Mouse (Mus musculus) frontal cortex, adult 2 months (tissue): Measurements from ENCODE around the gene Gcc1. TPM values are rescaled to one million over a fixed set of nuclear protein-coding genes. Genes with fewer than 3 reads are reported as not detected.

ENCODE experiments used
- DNase-seq, 2 experiments: peaks; one replicate each; pipeline ENCODE4 v3.0.0; 2022; ENCODE audit warnings: low spot score in 1 of 2; ENCODE audit errors: extremely low spot score in 1 of 2
- polyA plus RNA-seq: library from polyadenylated mRNA; depleted of rRNA; stranded (reverse); fragments of >200 nt; gene quantifications from 2 replicates; pipeline ENCODE4 v1.2.3, GENCODE M21; 2012; rRNA removed

Gcc1 gene
- 9.0 and 9.4 TPM in 2 replicates for polyA plus RNA-seq

DNA sequence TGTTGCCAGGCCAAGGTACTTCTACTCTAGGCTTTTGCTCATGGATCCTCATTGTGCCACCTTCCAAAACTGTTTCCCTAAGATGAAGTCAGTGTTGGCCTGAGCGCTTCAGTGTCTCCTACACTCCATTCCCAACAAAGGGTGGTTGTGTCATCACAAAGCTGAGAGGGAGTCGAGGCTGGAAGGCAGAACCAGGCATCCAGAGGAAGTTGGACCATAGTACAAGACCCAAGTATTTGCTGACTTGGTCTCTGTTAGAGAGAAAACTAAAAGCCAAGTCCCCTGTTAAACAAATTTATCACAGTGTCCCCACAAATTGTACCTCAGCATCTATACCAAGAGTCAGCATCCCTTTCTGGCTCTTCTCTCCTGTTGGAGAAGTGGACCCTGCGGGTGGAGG is at the start of gene Gcc1:
Gene Gcc1, minus strand, starts transcription at position 101 of the 400 bp plus-strand sequence.
- DNase-seq = no peak

DNA sequence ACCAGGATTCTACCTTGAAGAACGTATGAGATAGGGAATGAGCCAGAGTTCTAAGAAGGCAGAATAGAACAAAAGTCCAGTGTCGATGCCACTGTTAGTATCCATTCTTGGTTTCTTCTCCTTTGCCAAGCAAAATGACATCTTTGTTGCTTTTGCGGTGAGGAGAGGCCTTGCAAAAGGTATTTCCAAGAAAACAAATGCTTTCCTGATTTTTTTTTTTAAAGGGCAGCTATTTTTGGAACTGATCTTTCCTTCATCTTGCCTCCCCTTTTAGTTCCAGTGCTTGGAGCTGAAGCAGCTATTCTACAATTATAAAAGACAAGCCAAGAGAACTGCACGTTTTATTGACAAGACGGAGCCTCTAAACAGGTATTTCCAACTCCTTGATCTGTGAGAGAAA is 46.6 kb upstream of the Gcc1 start, which contains the start of gene Snd1:
Gene Snd1, plus strand, starts transcription at position 301 of the 400 bp plus-strand sequence.
- DNase-seq = no peak

DNA sequence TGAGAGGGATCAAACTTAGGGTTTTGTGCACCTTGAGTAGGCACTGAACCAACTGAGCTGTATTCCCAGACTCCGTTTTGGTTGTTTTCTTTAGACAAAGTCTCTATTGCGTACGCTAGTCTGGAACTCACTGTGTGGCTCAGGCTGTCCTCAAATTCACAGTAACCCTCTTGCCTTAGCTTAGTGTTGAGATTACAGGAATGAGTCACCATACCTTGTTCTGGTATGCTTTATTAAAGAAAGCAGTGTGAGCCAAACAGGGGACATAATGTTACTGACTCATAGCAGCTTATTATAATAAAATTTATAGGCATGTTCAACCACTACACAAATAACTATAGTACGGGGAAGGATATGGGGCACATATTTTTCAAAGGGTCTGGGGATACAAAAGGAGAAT is 46.0 kb upstream of the Gcc1 start:
- DNase-seq = no peak

DNA sequence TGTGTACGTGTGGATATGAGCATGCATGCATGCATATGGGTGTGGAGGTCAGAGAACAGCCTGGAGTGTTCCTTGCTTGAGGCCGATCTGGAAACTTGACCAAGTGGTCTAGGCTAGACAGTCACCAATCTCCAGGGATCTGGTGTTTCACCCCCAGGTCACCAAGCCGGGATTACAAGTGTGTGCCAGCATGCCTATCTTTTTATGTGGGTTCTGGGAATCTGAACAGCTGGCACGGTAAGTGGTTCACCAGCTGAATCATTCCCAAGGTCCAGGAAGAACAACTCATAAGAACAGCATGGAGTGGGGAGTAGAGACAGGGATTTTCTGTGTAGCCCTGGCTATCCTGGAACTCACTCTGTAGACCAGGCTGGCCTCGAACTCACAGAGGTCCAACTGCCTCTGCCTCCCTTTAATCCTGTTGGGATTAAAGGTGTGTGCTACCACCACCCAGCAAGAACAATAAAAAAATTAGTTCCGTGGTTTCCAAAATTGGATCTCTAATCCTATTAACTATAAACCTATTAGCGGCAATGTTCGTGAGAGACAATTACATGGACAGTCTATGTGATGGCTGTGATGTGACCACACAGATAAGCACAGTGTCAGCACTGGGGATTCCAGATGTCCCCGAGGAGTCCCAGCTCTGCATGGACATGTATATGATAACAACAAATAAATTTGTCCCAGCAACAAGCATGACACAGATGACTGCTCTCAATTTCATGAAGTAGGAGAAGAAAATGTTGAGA is 43.3 kb upstream of the Gcc1 start:
- DNase-seq = no peak

DNA sequence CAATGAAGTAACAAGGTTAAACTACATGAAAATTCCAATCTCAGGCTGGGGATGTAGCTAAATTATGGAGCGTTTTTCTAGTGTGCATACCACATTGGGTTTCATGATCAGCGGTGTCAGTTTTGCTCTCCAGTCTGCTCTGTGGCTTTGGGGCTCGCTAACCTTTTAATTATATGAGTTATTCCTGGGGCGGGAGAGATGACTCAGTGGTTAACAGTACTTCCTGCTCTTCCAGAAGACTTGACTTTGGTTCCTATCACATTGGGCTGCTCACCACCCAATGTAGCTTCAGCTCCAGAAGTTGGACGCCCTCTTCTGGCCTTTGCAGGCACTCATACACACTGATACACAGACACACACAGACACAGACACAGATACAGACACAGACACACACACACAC is 42.4 kb upstream of the Gcc1 start:
- no peak for DNase-seq

DNA sequence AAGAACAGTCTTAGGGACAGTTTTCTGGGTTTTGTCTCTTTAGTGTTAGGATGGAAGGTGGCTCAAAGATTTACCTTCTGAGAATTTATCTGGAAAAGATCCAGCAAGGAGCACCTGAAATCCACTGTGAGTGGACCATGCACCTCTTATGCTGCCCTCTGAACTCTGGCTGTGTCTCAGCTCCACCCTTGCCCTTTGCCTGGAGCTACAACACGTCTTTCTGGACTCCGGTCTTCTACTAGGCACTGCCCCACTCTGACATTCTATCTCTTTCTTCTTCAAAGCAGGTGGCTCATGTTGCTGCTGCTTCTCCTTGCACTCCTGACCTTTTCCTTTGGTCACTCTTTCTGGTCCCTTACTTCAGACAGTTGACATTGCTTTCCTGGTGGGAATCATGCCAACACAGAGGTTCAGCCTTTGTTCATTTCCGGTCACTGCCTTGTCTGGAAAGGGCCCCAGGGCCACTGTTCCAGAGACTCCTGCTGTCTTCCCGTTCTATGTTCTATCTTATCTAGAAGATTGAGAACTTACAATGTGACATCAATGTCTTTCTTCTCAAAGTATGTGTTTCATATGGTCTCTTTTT is 41.9 kb upstream of the Gcc1 start:
- DNase-seq = no peak

DNA sequence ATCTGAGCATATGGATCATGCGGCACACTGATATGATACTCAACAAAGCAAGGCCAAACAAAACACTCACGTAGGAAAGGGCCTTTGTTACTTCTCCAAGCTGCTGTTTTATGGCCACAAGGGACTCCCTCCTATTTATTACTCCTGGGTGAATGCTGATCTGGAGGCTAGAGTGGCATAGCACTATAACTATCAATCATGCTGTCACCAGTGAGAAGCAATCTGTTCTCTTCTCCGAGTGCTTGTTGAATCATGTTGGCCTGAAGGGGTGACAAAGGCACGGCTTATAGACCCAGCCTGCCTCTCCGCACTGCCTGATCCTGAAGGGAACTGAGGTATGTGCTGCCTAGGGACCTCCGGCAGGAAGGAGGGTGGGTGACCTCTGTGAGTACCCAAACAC is 36.4 kb upstream of the Gcc1 start:
- no peak for DNase-seq

DNA sequence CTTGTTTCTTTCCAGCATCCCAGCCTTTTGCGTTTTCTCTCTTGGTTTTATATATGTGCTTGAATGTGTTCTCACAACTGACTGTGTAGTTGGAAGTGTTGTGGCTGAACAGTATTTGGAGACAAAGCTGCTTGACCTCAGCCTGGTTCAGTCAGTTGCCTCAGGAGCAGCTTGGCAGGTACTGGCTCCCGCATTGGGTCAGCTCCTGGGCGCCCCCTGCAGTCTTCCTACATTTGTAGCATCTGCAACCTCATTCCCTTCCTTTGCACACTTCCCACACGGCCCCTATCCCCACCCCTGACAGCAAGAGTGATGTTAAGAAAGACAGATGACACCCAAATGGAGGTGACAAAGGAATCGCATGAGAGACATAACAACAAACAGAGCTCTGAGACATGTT is 32.3 kb upstream of the Gcc1 start:
- peak in 1 of 2 experiments; percentile 77 for DNase-seq

DNA sequence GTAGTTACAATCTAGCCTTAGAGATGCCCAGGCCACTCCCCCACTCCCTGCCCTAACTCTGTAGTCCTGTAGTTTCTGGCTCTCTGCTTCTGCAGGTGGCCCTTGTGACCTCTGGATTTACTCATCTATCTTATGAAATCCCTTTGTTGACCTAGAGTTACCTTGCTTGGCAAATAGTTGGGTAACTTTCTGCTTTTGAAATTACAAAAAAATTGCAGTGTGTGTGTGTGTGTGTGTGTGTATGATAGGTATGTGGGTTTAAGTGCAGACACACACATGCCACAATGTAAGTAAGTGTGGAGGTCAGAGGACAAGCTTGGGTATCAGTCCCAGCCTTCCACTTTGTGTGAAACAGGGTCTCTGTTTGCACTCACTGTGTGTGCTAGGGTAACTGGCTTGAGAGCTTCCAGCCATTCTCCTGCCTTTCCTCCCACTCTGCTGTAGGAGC is 31.1 kb upstream of the Gcc1 start:
- DNase-seq = no peak

DNA sequence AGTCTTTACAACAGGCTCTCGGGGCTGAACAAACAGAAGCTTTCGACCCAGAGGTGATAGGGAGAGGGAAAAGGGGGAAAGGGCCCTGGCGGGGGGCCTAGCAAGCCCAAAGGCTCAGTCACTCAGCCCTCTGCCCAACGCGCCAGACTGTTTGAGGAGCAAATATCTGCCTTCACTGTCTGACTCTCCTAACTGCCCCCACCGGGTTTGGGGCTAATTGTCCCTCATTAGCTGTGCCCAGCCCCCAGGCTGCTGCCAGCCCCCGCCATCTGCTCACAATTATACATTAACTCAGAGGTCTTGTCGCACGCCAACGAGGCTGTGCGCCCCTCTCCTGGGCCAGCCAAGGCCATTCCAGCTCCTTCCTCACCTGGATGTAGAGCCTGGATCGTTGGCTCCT is 22.8 kb upstream of the Gcc1 start:
- DNase-seq = no peak

DNA sequence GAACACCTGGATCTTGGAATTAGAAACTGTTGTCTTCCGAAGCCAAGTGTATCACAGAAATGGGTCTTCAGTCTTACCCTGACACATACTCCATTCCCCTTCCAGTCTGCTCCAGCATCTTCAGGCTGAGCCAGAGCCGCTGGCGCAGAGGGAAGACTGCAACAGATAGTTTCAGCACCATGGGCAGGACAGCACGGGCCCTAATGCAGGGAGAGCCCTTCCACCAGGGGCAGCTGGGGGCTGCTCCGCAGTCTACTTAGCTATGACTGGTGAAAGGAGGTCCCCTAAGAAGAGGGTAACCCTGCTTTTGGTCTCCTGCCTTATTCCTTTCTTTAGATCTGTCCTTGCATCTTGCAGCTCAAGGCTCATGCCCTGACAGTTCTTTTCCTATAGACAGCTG is 22.3 kb upstream of the Gcc1 start:
- DNase-seq = no peak

DNA sequence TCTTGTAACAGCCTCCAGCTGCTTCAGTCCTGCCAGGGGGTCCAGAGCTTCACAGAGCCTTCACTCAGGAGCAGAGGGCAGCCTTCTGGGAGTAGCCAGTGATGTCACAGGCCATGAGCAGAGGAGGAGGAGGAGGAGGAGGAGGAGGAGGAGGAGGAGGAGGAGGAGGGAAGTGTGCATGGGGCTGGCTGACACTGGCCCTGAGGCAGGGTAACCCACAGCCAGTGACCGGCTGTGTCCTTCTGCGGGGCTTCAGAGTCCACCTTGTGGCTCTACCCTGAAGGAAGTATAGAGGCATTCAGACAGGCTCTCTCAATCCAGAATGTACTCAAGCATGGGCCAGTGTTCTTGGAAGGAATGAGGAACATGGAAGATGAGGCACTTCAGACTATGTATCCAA is 21.1 kb upstream of the Gcc1 start, which contains the start of gene Pax4:
Gene Pax4, minus strand, starts transcription at position 101 of the 400 bp plus-strand sequence.
- no peak for DNase-seq

DNA sequence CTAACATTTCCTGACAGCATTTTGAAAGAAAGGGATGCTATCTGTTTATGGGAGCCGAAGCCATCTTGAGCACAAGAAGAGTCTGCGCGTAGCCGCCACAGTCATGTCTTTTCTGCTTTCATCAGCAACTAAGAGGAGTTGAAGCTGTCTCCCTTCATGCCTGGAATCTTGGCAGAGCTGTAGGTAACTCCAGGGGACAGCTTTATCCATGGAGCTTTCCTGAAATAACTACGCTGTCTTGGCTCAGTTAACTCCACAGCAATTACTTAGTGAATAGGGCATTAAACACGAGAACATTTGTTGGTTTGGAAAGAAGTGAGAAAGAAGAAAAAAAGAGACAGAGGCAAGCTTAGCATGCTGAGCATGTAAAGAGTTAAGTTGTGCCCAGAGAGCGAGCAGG is 19.7 kb upstream of the Gcc1 start:
- no peak for DNase-seq

DNA sequence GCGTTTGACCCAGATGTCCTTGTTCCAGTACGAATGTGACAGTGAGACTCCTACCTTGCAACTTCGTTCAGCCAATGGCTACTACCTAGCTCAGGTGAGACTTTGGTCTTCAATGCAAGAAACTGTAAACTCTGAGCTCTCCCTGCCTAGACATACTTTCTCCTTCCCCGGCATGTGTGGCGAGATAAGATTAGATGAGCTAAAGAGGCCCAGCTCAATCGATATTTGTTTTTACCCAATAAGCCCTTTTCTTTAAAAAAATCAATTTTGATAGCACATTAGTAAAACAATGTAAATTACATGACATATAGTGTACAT is 3.3 kb upstream of the Gcc1 start:
- DNase-seq = no peak

DNA sequence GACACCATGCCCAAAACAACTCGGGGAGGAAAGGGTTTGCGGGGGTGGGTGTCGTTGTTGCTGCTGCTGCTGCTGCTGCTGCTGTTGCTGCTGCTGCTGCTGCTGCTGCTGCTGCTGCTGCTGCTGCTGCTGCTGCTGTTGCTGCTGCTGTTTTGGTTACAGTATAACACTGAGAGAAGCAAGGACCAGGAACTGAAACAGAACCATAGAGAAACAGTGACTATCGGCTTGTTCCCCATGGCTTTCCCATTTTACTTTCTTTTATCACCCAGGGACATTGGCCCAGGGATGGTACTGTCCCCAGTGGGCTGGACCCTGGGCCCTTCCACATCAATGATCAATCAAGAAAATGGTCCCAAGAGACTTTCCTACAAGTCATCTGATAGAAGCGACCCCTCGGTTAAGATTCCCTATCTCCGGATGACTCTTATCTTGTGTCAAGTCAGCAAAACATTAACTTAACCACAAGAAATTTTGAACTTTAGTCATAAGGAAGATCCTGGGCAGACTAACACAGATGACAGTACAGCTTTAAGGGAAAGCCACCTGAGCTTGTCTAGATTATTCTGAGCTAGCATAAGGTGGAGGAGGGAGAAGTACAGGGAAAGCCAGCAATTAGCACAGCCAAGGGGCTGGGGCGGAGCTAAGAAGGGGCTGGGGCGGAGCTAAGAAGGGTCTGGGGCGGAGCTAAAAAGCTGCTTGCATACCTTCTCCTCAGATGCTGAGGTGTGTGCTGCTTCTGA is 2.8 kb upstream of the Gcc1 start:
- no peak for DNase-seq

DNA sequence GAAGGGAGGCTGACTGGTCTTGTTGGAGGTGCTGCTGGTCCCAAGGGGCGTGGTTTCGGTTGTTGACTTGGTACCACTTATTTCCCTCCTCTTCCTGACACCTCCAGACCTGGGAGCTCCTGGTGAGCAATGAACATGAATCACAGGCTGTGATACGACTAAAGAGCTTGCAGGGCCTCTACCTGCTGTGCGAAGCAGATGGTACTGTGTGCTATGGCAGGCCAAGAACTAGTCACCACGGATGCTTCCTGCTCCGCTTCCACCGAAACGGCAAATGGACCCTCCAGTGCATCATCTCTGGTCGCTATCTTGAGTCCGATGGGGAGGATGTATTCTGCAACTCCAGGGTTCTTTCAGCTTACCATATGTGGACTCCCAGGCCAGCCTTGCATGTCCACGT is 1.7 kb upstream of the Gcc1 start:
- no peak for DNase-seq

DNA sequence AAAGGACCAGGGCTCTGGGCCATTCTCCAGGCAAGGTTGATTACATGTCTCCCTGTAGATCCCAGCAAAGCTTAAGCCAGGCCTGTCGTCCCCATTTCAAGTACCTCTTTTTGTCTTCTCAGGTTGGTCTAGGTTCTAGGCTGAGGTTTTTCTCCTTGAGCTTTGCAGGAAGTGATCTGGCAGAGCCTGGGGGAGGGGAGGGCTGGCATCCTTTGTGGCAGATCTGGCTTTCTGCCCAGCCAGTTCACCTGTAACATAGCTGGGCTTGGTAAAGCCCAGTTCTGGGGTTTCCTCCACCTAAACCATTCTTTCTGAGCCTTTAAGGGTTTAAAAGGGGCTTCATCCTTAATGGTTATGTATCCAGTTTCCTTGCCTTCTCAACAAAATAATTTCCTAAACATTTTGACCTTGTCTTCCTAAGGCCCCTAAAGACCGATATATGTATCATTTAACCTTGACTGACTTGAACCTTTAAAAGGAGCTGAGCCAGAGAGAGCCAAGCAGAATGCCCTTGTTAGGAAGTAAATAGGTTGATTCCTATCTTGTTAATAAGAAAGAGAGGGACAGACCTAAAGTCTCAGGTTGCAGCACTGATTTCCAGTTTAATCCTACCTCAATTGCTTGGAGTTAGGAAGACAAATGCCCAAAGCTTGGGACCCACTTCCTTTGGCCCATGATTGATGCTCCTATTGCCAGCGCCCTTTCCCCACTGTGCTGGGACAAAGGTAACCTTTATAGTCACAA is 922 bp downstream of the Gcc1 start, which contains the start of gene Fscn3:
Gene Fscn3, plus strand, starts transcription at position 694 of the 744 bp plus-strand sequence.
- no peak for DNase-seq

DNA sequence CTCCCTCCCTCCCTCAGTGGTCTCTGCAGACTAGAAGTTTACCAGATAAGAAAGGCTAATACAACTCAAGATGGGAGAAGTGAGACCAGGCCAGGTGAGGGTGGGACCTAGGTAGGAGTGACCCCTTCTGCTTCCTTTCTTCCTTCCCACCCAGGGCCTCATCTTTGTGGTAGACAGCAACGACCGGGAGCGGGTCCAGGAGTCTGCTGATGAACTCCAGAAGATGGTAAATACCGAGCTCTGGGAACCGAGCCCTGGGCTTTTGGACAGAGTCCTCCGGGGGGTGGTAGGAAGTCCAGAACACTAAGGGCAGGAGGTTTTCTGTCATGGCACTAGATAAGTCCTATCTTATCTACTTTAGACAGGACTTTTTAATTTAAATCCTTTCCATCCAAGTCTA is 3.2 kb downstream of the Gcc1 start:
- DNase-seq = no peak

DNA sequence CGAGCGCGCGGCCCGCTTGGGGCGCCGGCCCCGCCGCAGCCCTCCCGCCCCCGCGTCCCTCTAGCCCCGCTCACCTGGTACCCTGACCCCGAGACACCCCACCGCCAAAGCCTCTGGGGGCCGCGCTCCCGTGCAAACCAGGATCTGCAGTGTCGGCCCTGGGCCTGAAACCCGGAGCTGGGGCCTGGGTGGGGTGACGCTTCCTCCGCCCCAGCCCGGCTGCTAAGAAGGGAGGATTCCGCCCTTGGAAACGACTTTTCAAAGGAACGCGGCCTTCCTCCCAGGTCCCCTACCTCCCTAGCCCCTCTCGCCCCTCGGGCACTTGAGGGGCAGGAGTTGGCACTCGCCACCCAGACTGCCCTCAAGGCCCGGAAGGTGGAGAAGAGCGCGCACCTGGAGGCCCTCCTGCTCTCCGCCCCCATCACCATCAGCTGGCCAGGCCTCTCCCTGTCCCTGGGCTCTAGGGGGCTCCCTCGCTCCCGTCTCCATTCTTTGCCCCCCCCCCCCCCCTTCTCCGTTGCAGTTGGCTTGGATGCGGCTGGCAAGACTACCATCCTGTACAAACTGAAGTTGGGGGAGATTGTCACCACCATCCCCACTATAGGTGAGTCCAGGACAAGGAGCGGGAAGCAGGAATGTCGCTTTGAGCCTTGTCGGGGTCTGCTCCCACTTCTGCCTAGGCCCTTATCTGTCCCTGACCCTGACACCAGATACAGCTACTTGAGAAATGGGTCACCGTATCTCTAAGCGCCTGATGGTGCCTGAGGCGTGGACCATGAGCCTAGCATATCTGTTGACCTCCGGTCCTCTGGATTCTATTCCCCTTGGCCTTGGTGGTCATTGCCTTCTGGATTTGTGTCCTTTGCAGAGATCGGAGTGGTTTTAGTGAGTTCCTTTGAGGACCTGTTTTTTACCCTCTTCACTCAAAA is 4.2 kb downstream of the Gcc1 start:
- peak; percentile 34 to 52 for DNase-seq

DNA sequence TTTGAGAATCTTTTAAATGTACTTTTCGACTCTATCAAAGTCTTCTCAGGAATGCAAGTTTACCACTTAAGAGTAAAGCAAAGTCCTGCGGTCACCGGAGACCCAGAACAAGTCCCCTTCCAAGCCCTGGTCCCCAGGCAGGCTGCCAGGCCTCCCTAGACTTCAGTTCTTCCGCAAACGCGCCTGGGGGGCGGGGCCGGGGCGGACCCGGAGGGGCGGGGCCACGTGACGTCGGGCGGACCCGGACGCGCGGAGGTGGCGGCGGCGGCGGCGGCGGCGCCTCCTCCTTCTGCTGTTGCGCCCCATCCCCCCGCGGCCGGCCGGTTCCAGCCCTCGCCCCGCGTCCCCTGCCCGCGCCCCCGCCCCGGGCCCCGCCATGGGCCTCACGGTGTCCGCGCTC is 4.9 kb downstream of the Gcc1 start, which contains the start of gene Arf5:
Gene Arf5, plus strand, starts transcription at position 248 of the 400 bp plus-strand sequence.
- DNase-seq = peak; percentile 76 to 95
